ENCODE assay signal across 8 mouse cellular contexts in the genomic region with DNA sequence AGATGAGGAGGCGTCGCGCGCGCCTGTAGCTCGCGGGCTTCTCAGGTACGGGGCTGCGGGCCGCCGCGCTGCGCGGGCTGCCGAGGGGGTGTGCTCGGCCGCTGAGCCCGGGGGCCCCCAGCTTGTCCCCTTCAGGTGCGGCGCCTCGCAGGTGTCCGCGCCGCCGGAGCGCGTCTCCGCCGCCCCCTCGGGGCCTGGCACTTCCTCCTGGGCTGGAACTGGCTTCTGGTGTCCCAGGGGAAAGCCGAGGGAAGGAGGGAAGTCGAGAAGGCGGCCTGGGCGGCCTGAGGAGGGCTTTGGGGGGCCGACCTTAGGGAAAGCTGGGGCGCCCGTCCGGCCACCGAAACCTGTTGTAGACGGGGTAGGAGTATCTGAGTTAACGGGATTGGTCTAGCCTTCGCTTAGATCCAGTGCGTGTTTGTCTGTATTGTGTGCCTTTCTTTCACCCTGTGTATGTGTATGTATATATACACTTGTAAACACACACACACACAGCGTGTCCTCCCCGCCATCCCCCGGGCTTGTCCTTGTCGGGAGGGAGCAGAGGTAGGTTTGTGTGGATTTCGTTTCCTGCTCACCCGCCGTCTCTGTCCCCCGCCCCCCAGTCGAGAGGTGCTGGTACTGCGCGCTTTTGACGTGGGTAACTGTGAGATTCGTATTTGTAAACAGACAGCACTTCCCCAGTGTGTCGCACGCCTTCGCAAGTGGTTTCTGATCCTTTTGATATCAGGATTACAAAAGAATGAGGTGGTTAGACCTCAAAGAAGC. TPM values are rescaled to one million over a fixed set of nuclear protein-coding genes. Genes with fewer than 3 reads are reported as not detected.
A peak's percentile ranks its signal among the peaks of the same experiment; 100 is the strongest.
DNase-seq lines count a peak whose midpoint lies in the region; ATAC-seq lines count a peak whose summit lies in the region.

No protein-coding gene starts in this region.

- no peaks in the 10 kb centered on the region for H3K9me3 ChIP-seq in heart, embryonic 14.5 days (ENCODE audit: control insufficient read depth, low read length)
- H3K9me3 ChIP-seq in liver, embryonic 13.5 days (replicated peaks), result no peaks in the 10 kb centered on the region
- no peaks in the 10 kb centered on the region for H3K9me3 ChIP-seq in stomach, embryonic 15.5 days

- H3K27me3 ChIP-seq in heart, embryonic 14.5 days (ENCODE audit: control insufficient read depth, insufficient read depth, low read length), result no peaks in the 10 kb centered on the region
- no peaks in the 10 kb centered on the region for H3K27me3 ChIP-seq in liver, embryonic 13.5 days
- H3K27me3 ChIP-seq in stomach, embryonic 15.5 days (replicated peaks), result no peaks in the 10 kb centered on the region

- WGBS in heart, embryonic 14.5 days, result under 1% methylated on average over 48 of the region's 59 CpGs
- under 1% methylated on average over 45 of the region's 59 CpGs for WGBS in liver, embryonic 13.5 days (ENCODE audit: insufficient replicate concordance)
- under 1% methylated on average over 59 of the region's 59 CpGs for WGBS in stomach, embryonic 15.5 days

- DNase-seq in CD8-positive naive resting alpha-beta T cell, adult 2 months (ENCODE audit: low read depth in 2 of 2, low spot score in 2 of 2), result peak; percentile 93 to 94
- peak; percentile 67 for DNase-seq in kidney, postnatal 14 days
- DNase-seq in liver, embryonic 13.5 days, result peak; percentile 61
- peak; percentile 91 to 92 for DNase-seq in natural killer cell, adult 2 months (ENCODE audit: low spot score in 2 of 2)

- H3K36me3 ChIP-seq in heart, embryonic 14.5 days (ENCODE audit: control insufficient read depth, insufficient read depth, low read length), result 0 out of 2 replicates have a peak, but pooled peaks cover 4% of the 10 kb centered on the region
- H3K36me3 ChIP-seq in liver, embryonic 13.5 days, result 0 out of 2 replicates have a peak, but pooled peaks cover 3% of the 10 kb centered on the region
- no peaks in the 10 kb centered on the region for H3K36me3 ChIP-seq in stomach, embryonic 15.5 days

- peak overlapping the region; percentile 89 for H3K9ac ChIP-seq in heart, embryonic 14.5 days (ENCODE audit: low read length)
- H3K9ac ChIP-seq in liver, embryonic 13.5 days, result peak overlapping the region; percentile 95
- H3K9ac ChIP-seq in stomach, embryonic 15.5 days, result peak overlapping the region; percentile 92

- peak overlapping the region; percentile 70 for H3K27ac ChIP-seq in brown adipose tissue, adult 24 weeks (replicated peaks; ENCODE audit: low read depth, low read length)
- peak overlapping the region; percentile 88 to 98 for H3K27ac ChIP-seq in heart, embryonic 14.5 days (replicated peaks in 1 of 2; ENCODE audit: control insufficient read depth in 1 of 2, insufficient read depth in 1 of 2, low read depth in 2 of 2, low read length in 2 of 2)
- peak overlapping the region; percentile 89 for H3K27ac ChIP-seq in liver, embryonic 13.5 days
- H3K27ac ChIP-seq in stomach, embryonic 15.5 days, result peak overlapping the region; percentile 98

- H3K4me3 ChIP-seq in brown adipose tissue, adult 24 weeks (ENCODE audit: insufficient read depth, low read depth, low read length), result peak overlapping the region; percentile 76
- H3K4me3 ChIP-seq in heart, embryonic 14.5 days (ENCODE audit: control insufficient read depth in 1 of 2, insufficient read depth in 1 of 2, low read depth in 1 of 2, low read length in 2 of 2), result peak overlapping the region; percentile 79 to 90
- H3K4me3 ChIP-seq in liver, embryonic 13.5 days (replicated peaks), result peak overlapping the region; percentile 97
- peak overlapping the region; percentile 92 for H3K4me3 ChIP-seq in stomach, embryonic 15.5 days (replicated peaks)

- ATAC-seq in erythroid progenitor cell, adult 5-6 weeks (replicated peaks; ENCODE audit: low FRiP score, poor library complexity, severe bottlenecking), result peak; percentile 73
- ATAC-seq in heart, embryonic 14.5 days (ENCODE audit: insufficient number of reproducible peaks, insufficient read depth, low FRiP score, low read depth), result peak; percentile 61
- peak; percentile 66 for ATAC-seq in liver, embryonic 13.5 days (ENCODE audit: low read depth)
- ATAC-seq in stomach, embryonic 15.5 days (ENCODE audit: insufficient read depth, low FRiP score, low read depth), result peak; percentile 51

- peak overlapping the region; percentile 90 for H3K4me2 ChIP-seq in heart, embryonic 14.5 days (ENCODE audit: low read length)
- H3K4me2 ChIP-seq in liver, embryonic 13.5 days, result peak overlapping the region; percentile 93
- peak overlapping the region; percentile 87 for H3K4me2 ChIP-seq in stomach, embryonic 15.5 days

- no peaks in the 10 kb centered on the region for H3K4me1 ChIP-seq in brown adipose tissue, adult 24 weeks (ENCODE audit: control insufficient read depth, insufficient read depth, insufficient read length, low read length)
- peaks cover 3 to 14% of the 10 kb centered on the region in 2 experiments; a peak in 3 of 4 replicates for H3K4me1 ChIP-seq in heart, embryonic 14.5 days (ENCODE audit: control insufficient read depth in 2 of 2, insufficient read depth in 2 of 2, low read length in 2 of 2)
- H3K4me1 ChIP-seq in liver, embryonic 13.5 days (replicated peaks), result peaks cover 36% of the 10 kb centered on the region
- peaks cover 7% of the 10 kb centered on the region; the same call in 1 of the 2 replicates for H3K4me1 ChIP-seq in stomach, embryonic 15.5 days

RNA-seq across cellular contexts. Expression of gene Tut4, which starts 1.1 kb away (rescaled TPM):
- 5.9 and 8.0 TPM in 2 replicates for polyA plus RNA-seq in brown adipose tissue, adult 24 weeks (2012; ENCODE audit: insufficient read depth, insufficient read length, missing spikeins)
- total RNA-seq in erythroid progenitor cell, adult 5-6 weeks (2015; ENCODE audit: low replicate concordance), result 61.2 and 64.5 TPM in 2 replicates
- total RNA-seq in erythroid progenitor cell, adult 5-6 weeks (2017; ENCODE audit: low replicate concordance), result 16.7 and 17.2 TPM in 2 replicates
- 40.1 and 53.1 TPM in 2 replicates for polyA plus RNA-seq in heart, embryonic 14.5 days (2014; fragmentation: Nextera tagmentation; extraction: Ambion mirVana)
- 19.2 and 23.1 TPM in 2 replicates for polyA plus RNA-seq in liver, embryonic 13.5 days (2015; fragmentation: Nextera tagmentation; extraction: Ambion mirVana)
- 58.2 and 63.5 TPM in 2 replicates for polyA plus RNA-seq in stomach, embryonic 15.5 days (2015; fragmentation: Nextera tagmentation; extraction: Ambion mirVana)

RNA-seq across cellular contexts. Expression of gene Gpx7, which starts 53.6 kb away (rescaled TPM):
- 4.6 and 13.0 TPM in 2 replicates for polyA plus RNA-seq in brown adipose tissue, adult 24 weeks (2012; ENCODE audit: insufficient read depth, insufficient read length, missing spikeins)
- not detected in 2 replicates for total RNA-seq in erythroid progenitor cell, adult 5-6 weeks (2015; ENCODE audit: low replicate concordance)
- total RNA-seq in erythroid progenitor cell, adult 5-6 weeks (2017; ENCODE audit: low replicate concordance), result not detected in 2 replicates
- polyA plus RNA-seq in heart, embryonic 14.5 days (2014; fragmentation: Nextera tagmentation; extraction: Ambion mirVana), result 57.7 and 68.5 TPM in 2 replicates
- 10.4 and 12.4 TPM in 2 replicates for polyA plus RNA-seq in liver, embryonic 13.5 days (2015; fragmentation: Nextera tagmentation; extraction: Ambion mirVana)
- polyA plus RNA-seq in stomach, embryonic 15.5 days (2015; fragmentation: Nextera tagmentation; extraction: Ambion mirVana), result 53.9 and 54.6 TPM in 2 replicates

Comparison
In these comparisons a context has a peak if more than half of its experiments do, and no peak if none do; other contexts are left out.
1. Peak in every context shown above with its lines: DNase-seq, ATAC-seq, H3K4me3 ChIP-seq and H3K27ac ChIP-seq.